In the genomic region with DNA sequence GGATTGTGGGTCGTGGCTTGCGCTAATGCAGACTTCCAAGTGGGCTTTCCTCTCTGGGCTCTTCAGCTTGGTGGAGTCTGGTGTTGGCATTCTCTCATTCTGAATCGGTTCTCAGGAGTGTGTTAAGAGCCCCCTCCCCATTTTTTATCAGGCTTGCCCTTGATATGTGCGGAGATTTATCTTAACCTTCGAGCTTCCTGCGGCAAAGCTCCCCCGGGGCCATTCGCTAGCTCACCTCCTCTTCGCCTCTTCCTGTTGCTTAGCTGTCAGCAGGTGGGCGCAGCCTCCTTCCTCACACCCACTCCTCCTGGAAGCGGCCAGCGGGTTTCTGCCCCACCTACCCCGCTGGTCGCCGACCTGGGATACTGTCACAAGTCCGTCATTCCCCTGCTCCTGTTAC, we compare ENCODE assay signal across 22 mouse cellular contexts. TPM values are rescaled to one million over a fixed set of nuclear protein-coding genes. Genes with fewer than 3 reads are reported as not detected.
DNase-seq lines count a peak whose midpoint lies in the region; ATAC-seq and TF ChIP-seq lines count a peak whose summit lies in the region.
"Had no signal": no experiment of that assay in that cellular context is flagged by ENCODE, and none has a peak within 500 bp of the region (broad histone marks: within the 10 kb centered on the region; RNA-seq: fewer than 3 reads in every experiment).

No protein-coding gene starts in this region.

- TF ChIP-seq CTCF in heart, postnatal 0 days (IDR thresholded peaks at IDR 0.05; ENCODE audit: low read depth), result no peak
- TF ChIP-seq CTCF in E14TG2a.4 (conservative IDR thresholded peaks at IDR 0.05; ENCODE audit: low read length), result no peak

- no peak for DNase-seq in heart, embryonic 10.5 days (ENCODE audit: low spot score)
- DNase-seq in heart, adult 8-10 months (ENCODE audit: low spot score), result no peak
- no peak for DNase-seq in heart, postnatal 0 days (ENCODE audit: low spot score)
- no peak for DNase-seq in heart, adult 9 months (ENCODE audit: low spot score in 2 of 2)
- no peak for DNase-seq in c-Kit-positive CD71-positive TER-119-positive erythroid progenitor cells, embryonic 14.5 days (ENCODE audit: low spot score)
- DNase-seq in cerebellum, postnatal 4 days (ENCODE audit: low spot score in 2 of 2), result no peak
- DNase-seq: cerebellum, adult 2 months; gastrocnemius, postnatal 10 days; heart, postnatal 4 days; kidney, adult 18-20 months; thymus, postnatal 14 days had no signal

- no peaks in the 10 kb centered on the region for H3K36me3 ChIP-seq in heart, embryonic 10.5 days
- H3K36me3 ChIP-seq in heart, postnatal 0 days (replicated peaks; ENCODE audit: control insufficient read depth, insufficient read depth, low read length), result no peaks in the 10 kb centered on the region
- H3K36me3 ChIP-seq in E14TG2a.4 (ENCODE audit: insufficient read depth, low read length), result no peaks in the 10 kb centered on the region
- no peaks in the 10 kb centered on the region for H3K36me3 ChIP-seq in midbrain, embryonic 13.5 days
- H3K36me3 ChIP-seq: embryonic facial prominence, embryonic 12.5 days; midbrain, embryonic 12.5 days had no signal

- no peak for TF ChIP-seq EP300 in heart, postnatal 0 days (IDR thresholded peaks at IDR 0.05; ENCODE audit: low read depth)

- peak overlapping the region; percentile 15; the same call in 1 of the 2 replicates for H3K4me2 ChIP-seq in heart, postnatal 0 days (ENCODE audit: low read depth, low read length)
- 0 out of 2 replicates have a peak overlapping the region, but pooled peaks have one; percentile 15 for H3K4me2 ChIP-seq in midbrain, embryonic 13.5 days (replicated peaks)
- H3K4me2 ChIP-seq: embryonic facial prominence, embryonic 12.5 days; midbrain, embryonic 12.5 days had no signal

- peaks cover 77% of the 10 kb centered on the region for H3K27me3 ChIP-seq in heart, embryonic 10.5 days (ENCODE audit: insufficient read depth, poor library complexity, severe bottlenecking)
- peaks cover 70% of the 10 kb centered on the region for H3K27me3 ChIP-seq in heart, postnatal 0 days (ENCODE audit: control insufficient read depth, insufficient read depth, low read length)
- peaks cover 90% of the 10 kb centered on the region for H3K27me3 ChIP-seq in E14TG2a.4 (ENCODE audit: insufficient read depth, low read length)
- peaks cover 82% of the 10 kb centered on the region for H3K27me3 ChIP-seq in midbrain, embryonic 13.5 days

- no peaks in the 10 kb centered on the region for H3K9me3 ChIP-seq in heart, embryonic 10.5 days
- H3K9me3 ChIP-seq in heart, postnatal 0 days (replicated peaks; ENCODE audit: control insufficient read depth, low read length), result 0 out of 2 replicates have a peak, but pooled peaks cover 4% of the 10 kb centered on the region
- H3K9me3 ChIP-seq in E14TG2a.4 (ENCODE audit: low read length), result no peaks in the 10 kb centered on the region
- H3K9me3 ChIP-seq in midbrain, embryonic 13.5 days, result no peaks in the 10 kb centered on the region
- H3K9me3 ChIP-seq: midbrain, embryonic 12.5 days had no signal

- no peak overlapping the region for H3K27ac ChIP-seq in heart, embryonic 10.5 days
- H3K27ac ChIP-seq in heart, postnatal 0 days (ENCODE audit: low read depth), result no peak overlapping the region
- H3K27ac ChIP-seq in midbrain, embryonic 13.5 days, result no peak overlapping the region
- H3K27ac ChIP-seq: embryonic facial prominence, embryonic 12.5 days; kidney, postnatal 0 days; liver, embryonic 14.5 days; macrophage; midbrain, embryonic 12.5 days had no signal

- peak overlapping the region; percentile 33; the same call in 1 of the 2 replicates for H3K4me3 ChIP-seq in heart, embryonic 10.5 days
- H3K4me3 ChIP-seq in heart, postnatal 0 days (ENCODE audit: low read depth, low read length), result peak overlapping the region; percentile 17; the same call in 1 of the 2 replicates
- H3K4me3 ChIP-seq in E14TG2a.4 (replicated peaks; ENCODE audit: low read length), result peak overlapping the region; percentile 51
- H3K4me3 ChIP-seq in midbrain, embryonic 13.5 days (replicated peaks), result no peak overlapping the region
- H3K4me3 ChIP-seq: embryonic facial prominence, embryonic 12.5 days; midbrain, embryonic 12.5 days had no signal

- WGBS in heart, embryonic 10.5 days, result 0% methylated on average over 16 of the region's 16 CpGs
- 1% methylated on average over 16 of the region's 16 CpGs for WGBS in heart, postnatal 0 days
- WGBS in midbrain, embryonic 13.5 days, result under 1% methylated on average over 16 of the region's 16 CpGs

- no peak for ATAC-seq in heart, postnatal 0 days (ENCODE audit: insufficient read depth, low read depth)
- no peak for ATAC-seq in midbrain, embryonic 13.5 days
- ATAC-seq: forebrain, embryonic 14.5 days had no signal

- no peak overlapping the region for H3K9ac ChIP-seq in heart, postnatal 0 days (replicated peaks; ENCODE audit: low read depth, low read length)
- H3K9ac ChIP-seq in midbrain, embryonic 13.5 days (replicated peaks), result no peak overlapping the region
- H3K9ac ChIP-seq: embryonic facial prominence, embryonic 12.5 days; liver, embryonic 14.5 days; midbrain, embryonic 12.5 days had no signal

- peaks cover 25% of the 10 kb centered on the region for H3K4me1 ChIP-seq in heart, embryonic 10.5 days
- no peaks in the 10 kb centered on the region for H3K4me1 ChIP-seq in heart, postnatal 0 days (ENCODE audit: control insufficient read depth, insufficient read depth)
- H3K4me1 ChIP-seq in E14TG2a.4 (replicated peaks; ENCODE audit: low read depth, low read length), result peaks cover 56% of the 10 kb centered on the region
- peaks cover 19% of the 10 kb centered on the region for H3K4me1 ChIP-seq in midbrain, embryonic 13.5 days (replicated peaks)

RNA-seq across cellular contexts. Expression of a gene that starts 4.8 kb away (rescaled TPM):
- 0.29 TPM in 1 of 2 replicates, not detected in the other for polyA plus RNA-seq in heart, embryonic 10.5 days (2016; fragmentation: Nextera tagmentation; extraction: Ambion mirVana)
- not detected for total RNA-seq in heart, adult 8-10 months (2022)
- not detected in 2 replicates for total RNA-seq in heart, postnatal 0 days (2014; rRNA removed; ENCODE audit: low replicate concordance)
- 0.12 and 0.15 TPM in 2 replicates for polyA plus RNA-seq in heart, postnatal 0 days (2015; fragmentation: Nextera tagmentation; extraction: Ambion mirVana)
- 0.43 and 0.72 TPM in 2 replicates for polyA plus RNA-seq in midbrain, embryonic 13.5 days (2015; fragmentation: Nextera tagmentation; extraction: Ambion mirVana)
- total RNA-seq: adrenal gland, adult 18-20 months; adrenal gland, postnatal 4 days; gastrocnemius, postnatal 10 days; heart, postnatal 4 days; layer of hippocampus, postnatal 14 days had no signal
- polyA plus RNA-seq: macrophage had no signal
